In the genomic region with DNA sequence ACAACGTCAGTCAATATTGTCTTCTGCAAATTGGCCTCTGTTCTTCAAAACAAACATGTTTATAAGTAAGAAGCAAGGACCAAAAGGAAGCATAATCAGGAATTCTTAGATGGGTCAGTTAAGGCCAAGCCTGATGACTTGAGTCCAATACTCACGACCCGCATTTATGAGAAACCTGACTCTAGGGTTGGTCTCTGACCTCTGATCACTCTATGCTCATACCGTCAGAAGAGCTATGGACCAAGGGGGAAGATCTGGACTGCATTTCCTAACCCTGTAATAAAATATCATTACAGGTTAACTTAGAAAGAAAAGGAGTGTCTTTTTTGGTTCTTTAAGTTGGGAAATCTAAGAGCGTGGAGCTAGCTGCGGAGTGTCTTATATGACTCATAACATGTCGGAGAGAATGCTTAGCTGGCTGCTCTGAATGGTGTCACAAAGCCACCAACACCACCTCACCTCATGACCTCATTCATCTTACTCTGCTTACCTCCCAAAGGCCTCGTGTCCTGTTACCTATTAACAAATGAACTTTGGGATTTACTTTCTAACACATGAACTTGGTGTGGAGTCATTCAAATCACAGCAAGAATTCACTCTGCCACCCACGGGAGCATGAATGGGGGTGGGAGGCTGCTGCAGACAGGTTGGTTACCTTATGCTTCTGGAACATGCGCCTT, we compare ENCODE assay signal across 23 mouse cellular contexts.
A peak's percentile ranks its signal among the peaks of the same experiment; 100 is the strongest.
DNase-seq lines count a peak whose midpoint lies in the region; ATAC-seq lines count a peak whose summit lies in the region.
"Had no signal": no experiment of that assay in that cellular context is flagged by ENCODE, and none has a peak within 500 bp of the region (broad histone marks: within the 10 kb centered on the region; RNA-seq: fewer than 3 reads in every experiment).

No protein-coding gene starts in this region.

- no peaks in the 10 kb centered on the region for H3K9me3 ChIP-seq in liver, embryonic 15.5 days (replicated peaks)
- H3K9me3 ChIP-seq in liver, embryonic 12.5 days (replicated peaks), result no peaks in the 10 kb centered on the region
- H3K9me3 ChIP-seq: G1E; heart, embryonic 10.5 days; limb, embryonic 15.5 days; lung, embryonic 15.5 days; midbrain, embryonic 15.5 days had no signal

- H3K4me3 ChIP-seq in liver, embryonic 15.5 days (replicated peaks), result no peak overlapping the region
- no peak overlapping the region for H3K4me3 ChIP-seq in liver, embryonic 12.5 days
- H3K4me3 ChIP-seq: heart, embryonic 10.5 days; left cerebral cortex, adult 2 months; limb, embryonic 15.5 days; lung, embryonic 15.5 days; midbrain, embryonic 15.5 days had no signal

- H3K9ac ChIP-seq in liver, embryonic 15.5 days, result no peak overlapping the region
- no peak overlapping the region for H3K9ac ChIP-seq in liver, embryonic 12.5 days
- H3K9ac ChIP-seq: limb, embryonic 15.5 days; lung, embryonic 15.5 days; midbrain, embryonic 15.5 days had no signal

- no peaks in the 10 kb centered on the region for H3K27me3 ChIP-seq in liver, embryonic 15.5 days
- H3K27me3 ChIP-seq in liver, embryonic 12.5 days (replicated peaks), result peaks cover 7% of the 10 kb centered on the region; the same call in 1 of the 2 replicates
- H3K27me3 ChIP-seq: CH12.LX; lung, embryonic 15.5 days; midbrain, embryonic 15.5 days had no signal

- WGBS in liver, embryonic 15.5 days (ENCODE audit: insufficient replicate concordance), result 64% methylated on average over 10 of the region's 10 CpGs
- WGBS in liver, embryonic 12.5 days (ENCODE audit: insufficient replicate concordance), result 72% methylated on average over 10 of the region's 10 CpGs

- H3K27ac ChIP-seq in liver, embryonic 15.5 days (replicated peaks), result no peak overlapping the region
- H3K27ac ChIP-seq in liver, embryonic 12.5 days, result no peak overlapping the region
- H3K27ac ChIP-seq: heart, embryonic 10.5 days; hindbrain, postnatal 0 days; left cerebral cortex, adult 2 months; limb, embryonic 15.5 days; lung, embryonic 15.5 days; macrophage; midbrain, embryonic 15.5 days had no signal

- peak; percentile 31 to 78 for DNase-seq in kidney, adult 8-10 months
- DNase-seq in kidney, postnatal 25 days, result peak; percentile 40 to 57
- no peak for DNase-seq in heart, postnatal 25 days (ENCODE audit: low spot score)
- no peak for DNase-seq in embryo, embryonic 11 days
- DNase-seq in Muller cell, postnatal 12 days (ENCODE audit: inconsistent ontology term), result no peak
- DNase-seq: adrenal gland, postnatal 10 days; B cell, adult 2 months; cerebellum, adult 2 months; cerebellum, postnatal 25 days; left cerebral cortex, postnatal 4 days; thymus, postnatal 25 days had no signal

- no peaks in the 10 kb centered on the region for H3K4me1 ChIP-seq in liver, embryonic 15.5 days (replicated peaks)
- no peaks in the 10 kb centered on the region for H3K4me1 ChIP-seq in liver, embryonic 12.5 days

- intact Hi-C loops in heart, postnatal 25 days (cut with DNase I), result no loop called here

- no peak overlapping the region for H3K4me2 ChIP-seq in liver, embryonic 15.5 days
- no peak overlapping the region for H3K4me2 ChIP-seq in liver, embryonic 12.5 days
- H3K4me2 ChIP-seq: limb, embryonic 15.5 days; lung, embryonic 15.5 days; midbrain, embryonic 15.5 days had no signal

- ATAC-seq in liver, embryonic 15.5 days (ENCODE audit: insufficient read depth), result peak; percentile 44; the same call in 1 of the 2 replicates
- ATAC-seq in liver, embryonic 12.5 days, result no peak
- ATAC-seq: forebrain, embryonic 14.5 days; hindbrain, postnatal 0 days; midbrain, embryonic 15.5 days had no signal

- H3K36me3 ChIP-seq in liver, embryonic 15.5 days (replicated peaks), result no peaks in the 10 kb centered on the region
- H3K36me3 ChIP-seq in liver, embryonic 12.5 days, result no peaks in the 10 kb centered on the region
- H3K36me3 ChIP-seq: G1E; heart, embryonic 10.5 days; limb, embryonic 15.5 days; lung, embryonic 15.5 days; midbrain, embryonic 15.5 days had no signal

Comparison
In these comparisons a context has a peak if more than half of its experiments do, and no peak if none do; other contexts are left out.
1. DNase-seq: peak in kidney, adult 8-10 months (2 of 2) and kidney, postnatal 25 days (2 of 2); none in heart, postnatal 25 days (single experiment), embryo, embryonic 11 days (single experiment) and Muller cell, postnatal 12 days (single experiment).